Mouse (Mus musculus) MEL (cell line): ENCODE measurements around the gene Syce3.

Source experiments
- BHLHE40 ChIP-seq: IDR thresholded peaks from 2 replicates; pipeline ENCODE4 v1.6.1; 2012; ENCODE audit warnings: low read depth, mild to moderate bottlenecking, inconsistent platforms, low read length, improper control_type of control experiment, borderline replicate concordance
- CTCF ChIP-seq, 3 experiments: IDR thresholded peaks in 2 of 3; conservative IDR thresholded peaks in 1 of 3; 2 replicates each; pipeline ENCODE4 v1.5.1; 2011 to 2012; ENCODE audit warnings: low read length in 3 of 3, low read depth in 2 of 3, mild to moderate bottlenecking in 2 of 3, improper control_type of control experiment in 1 of 3, inconsistent platforms in 1 of 3, mixed read lengths in 1 of 3, moderate library complexity in 1 of 3; ENCODE audit not compliant: control insufficient read depth in 1 of 3, insufficient read depth in 1 of 3, poor library complexity in 1 of 3, severe bottlenecking in 1 of 3
- EP300 ChIP-seq, 2 experiments: IDR thresholded peaks; 2 replicates each; pipeline ENCODE4 v1.6.1; 2011; ENCODE audit warnings: improper control_type of control experiment in 2 of 2, low read length in 2 of 2, low read depth in 1 of 2, mild to moderate bottlenecking in 1 of 2
- GABPA ChIP-seq: IDR thresholded peaks from 2 replicates; pipeline ENCODE4 v1.6.1; 2012; ENCODE audit warnings: low read depth, mild to moderate bottlenecking, inconsistent platforms, low read length, improper control_type of control experiment, moderate library complexity
- HCFC1 ChIP-seq: IDR thresholded peaks from 2 replicates; pipeline ENCODE4 v1.6.1; 2012; ENCODE audit warnings: low read depth, mild to moderate bottlenecking, inconsistent platforms, low read length, improper control_type of control experiment, moderate library complexity
- NELFE ChIP-seq: IDR thresholded peaks from 2 replicates; pipeline ENCODE4 v1.6.1; 2011; ENCODE audit warnings: low read depth, low read length, improper control_type of control experiment
- POLR2A ChIP-seq, 2 experiments: IDR thresholded peaks; 2 replicates each; pipeline ENCODE4 v1.6.1; 2011 to 2012; ENCODE audit warnings: low read length in 2 of 2, mild to moderate bottlenecking in 2 of 2, control low read depth in 1 of 2, improper control_type of control experiment in 1 of 2, low read depth in 1 of 2, moderate library complexity in 1 of 2; ENCODE audit not compliant: control insufficient read depth in 1 of 2, insufficient read depth in 1 of 2, poor library complexity in 1 of 2
- RCOR1 ChIP-seq: IDR thresholded peaks from 2 replicates; pipeline ENCODE4 v1.6.1; 2012; ENCODE audit warnings: low read depth, mild to moderate bottlenecking, inconsistent platforms, low read length, improper control_type of control experiment
- SIN3A ChIP-seq: IDR thresholded peaks from 2 replicates; pipeline ENCODE4 v1.6.1; 2012; ENCODE audit warnings: low read length, improper control_type of control experiment, inconsistent platforms
- USF2 ChIP-seq, 2 experiments: IDR thresholded peaks; 2 replicates each; pipeline ENCODE4 v1.6.1; 2011 to 2012; ENCODE audit warnings: improper control_type of control experiment in 2 of 2, low read length in 2 of 2, borderline replicate concordance in 1 of 2, inconsistent platforms in 1 of 2, low read depth in 1 of 2, mild to moderate bottlenecking in 1 of 2; ENCODE audit not compliant: insufficient read depth in 1 of 2
- ZNF384 ChIP-seq: IDR thresholded peaks from 2 replicates; pipeline ENCODE4 v1.6.1; 2012; ENCODE audit warnings: low read depth, mild to moderate bottlenecking, inconsistent platforms, low read length, improper control_type of control experiment

DNA sequence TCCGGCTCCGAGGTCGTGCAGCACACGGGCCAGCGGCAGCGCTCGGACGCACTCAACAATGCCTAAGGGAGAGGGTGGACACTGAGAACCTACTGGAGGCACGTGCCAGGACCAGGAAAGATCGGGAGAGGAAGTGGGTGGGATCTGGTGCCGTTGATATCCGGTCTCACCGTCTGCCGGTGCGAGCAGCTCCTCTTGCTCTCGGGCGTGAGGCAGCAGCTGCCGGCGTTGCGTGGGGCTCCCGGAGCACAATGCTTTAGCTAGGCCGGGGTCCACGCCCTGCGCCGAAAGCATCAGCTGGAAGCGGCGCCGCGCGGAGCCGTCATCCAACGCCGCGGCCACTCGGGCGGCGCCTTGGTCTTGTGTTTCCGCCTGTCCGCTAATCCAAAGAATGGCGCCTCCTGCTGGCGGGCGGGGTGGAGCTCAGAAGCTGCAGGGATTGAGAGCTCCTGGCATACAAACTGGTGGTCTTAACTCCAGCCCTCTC is 36.5 kb downstream of the Syce3 start, which contains the start of gene Sco2:
- TF ChIP-seq ZNF384 (0 out of 2 replicates have a peak, but pooled peaks have one; percentile 9), CTCF (IDR thresholded peaks at IDR 0.05 in 2 of 3, conservative IDR thresholded peaks at IDR 0.05 in 1 of 3; ENCODE audit: control insufficient read depth in 1 of 3, insufficient read depth in 1 of 3, low read depth in 2 of 3, low read length in 3 of 3, poor library complexity in 1 of 3, severe bottlenecking in 1 of 3) (peak; percentile 76 to 96 (median 84)), POLR2A (IDR thresholded peaks at IDR 0.05; ENCODE audit: control insufficient read depth in 1 of 2, insufficient read depth in 1 of 2, low read depth in 1 of 2, low read length in 2 of 2, poor library complexity in 1 of 2) (peak; percentile 91), EP300 (IDR thresholded peaks at IDR 0.05; ENCODE audit: low read depth in 1 of 2, low read length in 2 of 2) (0 out of 4 replicates have a peak, but pooled peaks of 1 of the 2 experiments have one; percentile 10), GABPA (no peak), BHLHE40 (peak; percentile 95), RCOR1 (no peak), USF2 (IDR thresholded peaks at IDR 0.05; ENCODE audit: borderline replicate concordance in 1 of 2, insufficient read depth in 1 of 2, low read depth in 1 of 2, low read length in 2 of 2) (no peak), NELFE (peak; percentile 81), HCFC1 (peak; percentile 71), SIN3A (peak; percentile 88)
